Mouse (Mus musculus) heart, postnatal 0 days (tissue): ENCODE measurements at regions not wholly inside any gene's neighbourhood (a gene's known extent, or its start where the extent isn't known, plus 50 kb on each side); places are given as distances from the start of the nearest gene placed in this dataset.

Experiments used
- ATAC-seq: fragments of 200-750 bp; cut with Nextera tagmentation; 2 replicates; pipeline ENCODE4 v1.8.0; 2017; ENCODE audit warnings: low read depth, moderate number of reproducible peaks, moderate library complexity; ENCODE audit not compliant: insufficient read depth
- DNase-seq: peaks from one replicate; pipeline ENCODE4 v3.0.0-alpha.2; 2016; ENCODE audit warnings: low spot score
- H3K27ac ChIP-seq: fragments of 300-500 bp; sonication (generic); 2 replicates; pipeline ENCODE4 v1.5.1; 2014; ENCODE audit warnings: low read depth, mild to moderate bottlenecking
- H3K27me3 ChIP-seq: fragments of 300-500 bp; sonication (generic); 2 replicates; pipeline ENCODE4 v1.6.1; 2014; ENCODE audit warnings: low read length, mixed read lengths; ENCODE audit not compliant: control insufficient read depth, insufficient read depth
- H3K36me3 ChIP-seq: fragments of 300-500 bp; sonication (generic); replicated peaks from 2 replicates; pipeline ENCODE4 v1.6.1; 2014; ENCODE audit warnings: low read length, mixed read lengths; ENCODE audit not compliant: control insufficient read depth, insufficient read depth
- H3K4me1 ChIP-seq: fragments of 300-500 bp; sonication (generic); 2 replicates; pipeline ENCODE4 v1.6.1; 2014; ENCODE audit warnings: antibody characterized with exemption; ENCODE audit not compliant: control insufficient read depth, insufficient read depth
- H3K4me2 ChIP-seq: fragments of 300-500 bp; sonication (generic); 2 replicates; pipeline ENCODE4 v1.6.1; 2014; ENCODE audit warnings: low read depth, mild to moderate bottlenecking, low read length, moderate library complexity
- H3K4me3 ChIP-seq: fragments of 300-500 bp; sonication (generic); 2 replicates; pipeline ENCODE4 v1.5.1; 2014; ENCODE audit warnings: low read depth, low read length
- H3K9ac ChIP-seq: fragments of 300-500 bp; sonication (generic); replicated peaks from 2 replicates; pipeline ENCODE4 v1.6.1; 2014; ENCODE audit warnings: low read depth, low read length, mixed read lengths
- H3K9me3 ChIP-seq: fragments of 300-500 bp; sonication (generic); replicated peaks from 2 replicates; pipeline ENCODE4 v1.6.1; 2016; ENCODE audit warnings: low read length; ENCODE audit not compliant: control insufficient read depth
- CTCF ChIP-seq: IDR thresholded peaks from 2 replicates; pipeline ENCODE4 v1.5.1; 2016; ENCODE audit warnings: antibody characterized with exemption, control low read depth, low read depth
- EP300 ChIP-seq: IDR thresholded peaks from 2 replicates; pipeline ENCODE4 v1.6.1; 2016; ENCODE audit warnings: antibody characterized with exemption, low read depth
- WGBS: fragments of 180-500 bp; shearing (Covaris S2); extraction: QIAGEN DNeasy Blood & Tissue Kit; methylation state at CpG from one replicate; pipeline ENCODE4 v1.1.7; 2014; 5-methylcytosine and 5-hydroxymethylcytosine counted together

DNA sequence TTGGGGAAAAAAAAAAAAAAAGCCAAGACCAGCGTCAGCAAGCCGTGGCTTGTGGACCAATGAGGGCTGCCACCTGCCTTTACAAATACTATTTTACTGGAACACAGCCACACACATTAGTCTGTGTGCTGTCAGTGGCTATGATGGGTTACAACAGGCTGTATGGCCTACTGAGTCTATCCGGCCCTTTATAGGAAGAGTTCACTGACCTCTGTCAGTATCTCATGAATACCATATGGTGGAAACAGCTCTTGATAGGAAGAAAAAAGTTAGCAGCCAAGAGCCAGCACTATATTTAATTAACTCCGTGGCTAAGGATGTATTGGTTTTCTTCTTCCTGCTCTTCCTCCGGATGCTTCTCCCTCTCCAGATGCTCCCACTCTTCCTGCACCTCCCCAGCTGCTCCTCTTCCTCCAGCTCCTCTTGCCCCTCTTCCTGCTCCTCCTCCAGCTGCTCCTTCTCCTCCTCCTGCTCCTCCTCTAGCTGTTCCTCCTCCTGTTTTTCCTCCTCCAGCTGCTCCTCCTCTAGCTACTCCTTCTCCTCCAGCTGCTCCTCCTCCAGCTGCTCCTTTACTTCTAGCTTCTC lies 142.2 kb downstream of the Zbtb18 start:
- Histone ChIP-seq H3K36me3 (no peaks in the 10 kb centered on the region), H3K9ac (no peak overlapping the region), H3K4me1 (no peaks in the 10 kb centered on the region), H3K27ac (no peak overlapping the region), H3K27me3 (no peaks in the 10 kb centered on the region), H3K4me2 (no peak overlapping the region), H3K9me3 (peaks cover 14% of the 10 kb centered on the region; the same call in 1 of the 2 replicates), H3K4me3 (no peak overlapping the region)
- ATAC-seq: no peak
- TF ChIP-seq CTCF (no peak), EP300 (no peak)
- WGBS: 65% methylated on average over 5 of the region's 5 CpGs
- no peak for DNase-seq

GRCm38 (mm10) chr1:177585320-177585719 lies 143.2 kb downstream of the Zbtb18 start:
- H3K9me3 ChIP-seq: peaks cover 14% of the 10 kb centered on the region; the same call in 1 of the 2 replicates
- H3K27me3 ChIP-seq: no peaks in the 10 kb centered on the region
- no peak for DNase-seq
- no peak overlapping the region for H3K4me2 ChIP-seq
- no peak overlapping the region for H3K9ac ChIP-seq
- H3K27ac ChIP-seq: no peak overlapping the region
- ATAC-seq: no peak
- no peaks in the 10 kb centered on the region for H3K4me1 ChIP-seq
- no peak overlapping the region for H3K4me3 ChIP-seq
- H3K36me3 ChIP-seq: no peaks in the 10 kb centered on the region
- 71% methylated on average over 2 of the region's 2 CpGs for WGBS
- TF ChIP-seq EP300 (no peak), CTCF (no peak)

DNA sequence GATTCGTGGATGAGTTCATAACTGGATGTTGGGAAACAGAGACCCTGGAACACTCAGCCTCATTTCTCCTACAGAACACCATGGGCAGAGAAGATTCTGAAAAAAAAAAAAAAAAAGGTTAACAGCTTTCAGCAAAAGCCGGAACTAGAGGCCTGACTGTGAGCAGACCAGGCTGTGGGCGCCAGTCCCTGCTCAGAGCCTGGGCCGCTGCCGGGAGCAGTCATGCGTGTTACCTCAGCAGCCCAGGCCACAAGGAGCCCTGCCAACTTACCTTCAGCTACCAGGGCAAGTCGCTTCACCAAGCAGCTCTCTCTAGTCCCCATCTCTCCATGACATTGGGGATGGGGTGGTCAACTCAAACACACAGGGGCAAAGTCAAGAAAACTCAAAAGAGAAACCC lies 140.6 kb upstream of the 1700016C15Rik start:
- no peak for DNase-seq

DNA sequence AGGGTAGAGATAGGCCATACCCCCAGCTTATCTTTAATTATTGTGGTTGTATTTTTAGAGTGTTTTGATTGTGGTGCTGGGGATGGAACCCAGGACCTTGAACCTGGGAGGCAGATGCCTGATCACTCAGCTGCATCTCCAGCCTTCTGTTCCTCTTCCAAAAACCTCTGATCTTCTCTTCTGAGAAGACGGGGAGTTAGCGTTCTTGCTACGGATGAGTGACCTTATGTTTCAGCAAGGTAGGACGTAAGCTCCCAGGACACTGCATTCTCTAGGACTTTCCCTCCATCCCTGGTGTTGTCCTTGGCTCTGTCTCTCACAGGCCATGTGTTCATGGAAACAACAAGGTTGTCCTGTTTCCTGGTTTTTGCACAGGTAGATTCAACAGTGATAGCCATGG lies 140.0 kb upstream of the 1700016C15Rik start:
- Histone ChIP-seq H3K9ac (no peak overlapping the region), H3K9me3 (no peaks in the 10 kb centered on the region), H3K4me2 (no peak overlapping the region), H3K27me3 (no peaks in the 10 kb centered on the region), H3K4me1 (no peaks in the 10 kb centered on the region), H3K4me3 (no peak overlapping the region), H3K36me3 (no peaks in the 10 kb centered on the region), H3K27ac (no peak overlapping the region)
- 92% methylated on average over 4 of the region's 4 CpGs for WGBS
- DNase-seq (no peak), ATAC-seq (no peak)
- no peak for TF ChIP-seq CTCF
- TF ChIP-seq EP300: no peak

More for the DNA sequence above, 140.6 kb upstream of the 1700016C15Rik start:
- Histone ChIP-seq H3K27ac (no peak overlapping the region), H3K4me1 (no peaks in the 10 kb centered on the region), H3K27me3 (no peaks in the 10 kb centered on the region), H3K4me2 (no peak overlapping the region), H3K9me3 (no peaks in the 10 kb centered on the region), H3K36me3 (no peaks in the 10 kb centered on the region), H3K4me3 (no peak overlapping the region), H3K9ac (no peak overlapping the region)
- ATAC-seq: no peak
- WGBS: 88% methylated on average over 7 of the region's 7 CpGs
- no peak for TF ChIP-seq EP300
- TF ChIP-seq CTCF: no peak

GRCm38 (mm10) chr1:177591742-177592141 lies 137.9 kb upstream of the 1700016C15Rik start:
- H3K9ac ChIP-seq: no peak overlapping the region
- no peak overlapping the region for H3K27ac ChIP-seq
- H3K4me2 ChIP-seq: no peak overlapping the region
- WGBS: 85% methylated on average over 3 of the region's 3 CpGs
- ATAC-seq (no peak), DNase-seq (no peak)
- TF ChIP-seq EP300 (no peak), CTCF (no peak)
- no peaks in the 10 kb centered on the region for H3K9me3 ChIP-seq
- no peak overlapping the region for H3K4me3 ChIP-seq
- H3K27me3 ChIP-seq: no peaks in the 10 kb centered on the region
- H3K36me3 ChIP-seq: no peaks in the 10 kb centered on the region
- no peaks in the 10 kb centered on the region for H3K4me1 ChIP-seq

DNA sequence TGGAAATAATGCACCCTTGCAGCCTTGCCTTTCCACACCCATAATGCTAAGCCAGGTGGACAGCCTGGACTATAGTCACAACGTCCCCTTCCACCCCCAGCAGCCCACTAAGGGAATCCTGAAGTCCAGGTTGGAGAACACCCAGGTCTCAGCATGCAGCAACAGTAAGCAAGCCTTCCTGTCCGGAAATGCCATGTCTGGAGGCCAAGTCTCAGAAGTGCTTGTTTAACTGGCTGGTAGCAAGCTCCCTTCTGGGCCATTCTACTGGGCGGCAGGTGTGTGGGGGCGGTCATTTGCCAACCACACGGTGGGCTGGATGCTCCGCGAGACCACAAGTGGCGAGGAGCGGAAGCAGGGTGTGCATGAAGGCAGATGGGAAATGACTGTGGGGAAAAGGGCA lies 137.3 kb upstream of the 1700016C15Rik start:
- no peaks in the 10 kb centered on the region for H3K9me3 ChIP-seq
- H3K4me1 ChIP-seq: no peaks in the 10 kb centered on the region
- WGBS: 85% methylated on average over 9 of the region's 9 CpGs
- H3K9ac ChIP-seq: no peak overlapping the region
- H3K4me2 ChIP-seq: no peak overlapping the region
- no peaks in the 10 kb centered on the region for H3K27me3 ChIP-seq
- ATAC-seq (no peak), DNase-seq (no peak)
- H3K36me3 ChIP-seq: no peaks in the 10 kb centered on the region
- no peak for TF ChIP-seq CTCF
- no peak for TF ChIP-seq EP300
- no peak overlapping the region for H3K27ac ChIP-seq
- H3K4me3 ChIP-seq: no peak overlapping the region
